Mouse (Mus musculus): ENCODE measurements at regions not wholly inside any gene's neighbourhood (a gene's known extent, or its start where the extent isn't known, plus 50 kb on each side); places are given as distances from the start of the nearest gene placed in this dataset.

DNA sequence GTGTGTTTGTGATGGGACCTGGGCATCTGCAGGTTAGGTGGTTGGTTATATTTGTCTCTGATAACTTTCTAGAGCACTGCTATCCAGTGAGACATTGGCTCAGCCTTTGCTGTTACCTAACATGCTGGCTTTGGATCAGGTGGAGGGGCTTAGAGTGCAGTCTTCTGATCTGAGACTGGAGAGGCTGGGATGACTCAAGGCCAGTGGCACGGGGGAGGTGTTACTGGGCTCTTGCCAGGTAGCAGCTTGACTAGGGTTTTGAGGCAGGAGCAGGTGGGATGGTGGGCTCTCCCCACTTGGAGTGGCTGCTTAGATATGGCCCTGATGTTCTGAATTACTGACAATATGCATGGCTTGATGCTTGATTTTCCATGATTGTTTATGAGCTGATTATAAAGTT lies 236.0 kb downstream of the Zfp704 start:
- Histone ChIP-seq H3K27me3 (no peaks in the 10 kb centered on the region), H3K4me1 (replicated peaks) (no peaks in the 10 kb centered on the region), H3K9me3 (replicated peaks) (no peaks in the 10 kb centered on the region), H3K9ac (no peak overlapping the region), H3K27ac (replicated peaks) (no peak overlapping the region), H3K4me2 (no peak overlapping the region), H3K4me3 (replicated peaks) (no peak overlapping the region), H3K36me3 (replicated peaks) (no peaks in the 10 kb centered on the region)
- ATAC-seq (ENCODE audit: insufficient read depth): no peak
- 60% methylated on average over 1 of the region's 1 CpGs for WGBS (ENCODE audit: insufficient replicate concordance)

DNA sequence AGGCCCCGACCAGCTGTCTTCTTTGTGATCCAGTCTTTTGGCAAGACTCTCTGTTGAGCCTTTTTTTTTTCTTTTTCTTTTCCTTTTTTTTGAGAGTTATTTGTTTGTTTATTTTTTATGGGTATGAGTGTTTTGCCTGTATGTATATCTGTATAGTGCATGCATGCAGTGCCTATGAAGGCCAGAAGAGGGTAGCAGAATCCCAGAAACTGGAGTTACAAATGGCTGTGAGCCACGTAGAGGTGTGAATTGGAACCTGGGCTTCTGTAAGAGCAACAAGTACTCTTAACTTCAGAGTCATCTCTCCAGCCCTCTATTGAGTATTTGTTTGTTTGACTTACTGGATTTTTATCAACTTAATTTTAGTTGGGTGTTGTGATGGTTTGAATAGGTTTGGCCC lies 239.8 kb downstream of the Zfp704 start:
- Histone ChIP-seq H3K4me1 (replicated peaks) (no peaks in the 10 kb centered on the region), H3K9me3 (replicated peaks) (no peaks in the 10 kb centered on the region), H3K36me3 (replicated peaks) (no peaks in the 10 kb centered on the region), H3K27ac (replicated peaks) (no peak overlapping the region), H3K4me3 (replicated peaks) (no peak overlapping the region), H3K4me2 (no peak overlapping the region), H3K9ac (no peak overlapping the region), H3K27me3 (no peaks in the 10 kb centered on the region)
- WGBS (ENCODE audit: insufficient replicate concordance): 54% methylated on average over 2 of the region's 2 CpGs
- no peak for ATAC-seq (ENCODE audit: insufficient read depth)

DNA sequence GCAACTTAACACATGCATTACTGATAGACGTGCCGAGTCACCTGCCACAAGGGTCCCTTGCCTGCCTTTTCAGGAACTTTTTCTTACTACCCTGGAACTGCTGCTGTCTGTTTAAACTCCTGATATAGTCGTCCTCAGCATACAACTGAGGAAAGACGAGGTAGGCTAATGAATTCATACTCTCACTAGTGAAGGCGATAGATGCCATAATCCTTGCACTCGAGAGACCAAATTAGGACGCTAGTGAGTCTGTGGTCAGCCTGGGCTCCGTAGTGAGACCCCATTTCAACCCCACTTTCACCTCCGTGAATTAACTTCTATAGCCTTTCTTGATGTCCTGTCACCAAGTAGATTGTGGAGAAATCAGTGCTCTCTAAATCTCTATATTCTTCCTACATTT lies 244.1 kb downstream of the Zfp704 start:
- no peaks in the 10 kb centered on the region for H3K4me1 ChIP-seq (replicated peaks)
- no peaks in the 10 kb centered on the region for H3K27me3 ChIP-seq
- ATAC-seq (ENCODE audit: insufficient read depth): no peak
- no peaks in the 10 kb centered on the region for H3K36me3 ChIP-seq (replicated peaks)
- WGBS (ENCODE audit: insufficient replicate concordance): 67% methylated on average over 9 of the region's 9 CpGs
- H3K4me2 ChIP-seq: no peak overlapping the region
- no peak overlapping the region for H3K4me3 ChIP-seq (replicated peaks)
- no peaks in the 10 kb centered on the region for H3K9me3 ChIP-seq (replicated peaks)
- H3K27ac ChIP-seq (replicated peaks): no peak overlapping the region
- no peak overlapping the region for H3K9ac ChIP-seq

DNA sequence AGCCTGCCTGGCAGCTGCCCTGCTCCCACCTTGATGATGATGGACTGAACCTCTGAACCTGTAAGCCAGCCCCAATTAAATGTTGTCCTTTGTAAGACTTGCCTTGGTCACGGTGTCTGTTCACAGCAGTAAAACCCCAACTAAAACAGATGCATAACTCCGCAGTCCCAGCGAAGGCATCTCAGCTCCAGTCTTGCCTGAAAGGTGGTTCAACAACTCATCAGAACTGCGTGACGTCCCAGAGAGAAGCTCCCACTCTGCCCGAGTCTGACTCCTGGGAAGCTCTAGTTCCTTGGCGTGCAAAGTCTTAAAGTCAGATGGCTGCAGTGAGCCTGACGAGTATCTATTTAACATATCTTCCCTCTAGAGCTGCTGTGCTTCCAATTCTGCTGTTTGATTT lies 250.7 kb downstream of the Zfp704 start:
- Histone ChIP-seq H3K4me3 (replicated peaks) (no peak overlapping the region), H3K27ac (replicated peaks) (no peak overlapping the region), H3K9me3 (replicated peaks) (no peaks in the 10 kb centered on the region), H3K9ac (no peak overlapping the region), H3K4me1 (replicated peaks) (no peaks in the 10 kb centered on the region), H3K36me3 (replicated peaks) (no peaks in the 10 kb centered on the region), H3K27me3 (no peaks in the 10 kb centered on the region), H3K4me2 (no peak overlapping the region)
- no peak for ATAC-seq (ENCODE audit: insufficient read depth)
- 74% methylated on average over 8 of the region's 8 CpGs for WGBS (ENCODE audit: insufficient replicate concordance)

DNA sequence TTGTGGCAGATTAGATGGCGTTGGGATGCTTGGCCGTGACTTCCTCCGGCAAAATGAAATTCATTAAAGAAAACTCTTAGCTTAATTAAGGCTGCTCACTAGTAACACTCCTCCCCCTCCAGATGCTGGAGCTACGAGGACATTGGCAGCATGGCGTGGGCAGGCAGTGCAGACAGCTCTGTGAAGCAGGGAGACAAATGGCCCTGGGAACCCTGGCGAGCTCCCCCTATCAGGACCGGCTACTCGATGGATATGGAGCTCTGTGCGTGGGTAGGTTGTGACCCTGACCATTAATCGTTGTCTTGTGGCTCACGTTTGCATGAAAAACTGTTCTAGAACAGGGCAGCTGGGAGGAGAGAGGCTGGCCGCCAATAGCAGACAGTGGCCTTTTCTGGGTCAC lies 251.8 kb downstream of the Zfp704 start:
- Histone ChIP-seq H3K9me3 (replicated peaks) (no peaks in the 10 kb centered on the region), H3K9ac (no peak overlapping the region), H3K27ac (replicated peaks) (no peak overlapping the region), H3K4me1 (replicated peaks) (no peaks in the 10 kb centered on the region), H3K27me3 (no peaks in the 10 kb centered on the region), H3K4me3 (replicated peaks) (no peak overlapping the region), H3K4me2 (no peak overlapping the region), H3K36me3 (replicated peaks) (no peaks in the 10 kb centered on the region)
- WGBS (ENCODE audit: insufficient replicate concordance): 55% methylated on average over 12 of the region's 12 CpGs
- ATAC-seq (ENCODE audit: insufficient read depth): no peak

DNA sequence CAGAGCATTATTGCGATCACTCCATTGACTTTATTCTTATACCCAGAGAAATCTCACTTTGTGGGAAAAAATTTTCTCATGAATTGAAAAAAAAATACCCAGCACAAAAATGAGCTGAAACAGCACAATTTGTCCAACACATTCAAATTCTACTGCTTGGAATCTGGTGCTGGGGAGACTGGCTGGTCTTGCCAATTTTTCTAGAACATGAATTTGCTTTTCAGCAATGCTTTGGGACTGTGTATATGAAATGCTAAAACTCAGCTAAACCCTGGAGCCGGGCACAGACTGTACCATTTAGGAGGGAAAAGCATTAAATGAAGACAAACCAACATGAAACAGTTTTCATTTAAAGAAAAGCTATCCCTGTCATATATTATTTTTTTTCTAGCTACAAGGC lies 252.2 kb downstream of the Zfp704 start:
- H3K27me3 ChIP-seq: no peaks in the 10 kb centered on the region
- H3K4me3 ChIP-seq (replicated peaks): no peak overlapping the region
- no peaks in the 10 kb centered on the region for H3K36me3 ChIP-seq (replicated peaks)
- no peak overlapping the region for H3K27ac ChIP-seq (replicated peaks)
- WGBS (ENCODE audit: insufficient replicate concordance): 62% methylated on average over 2 of the region's 2 CpGs
- H3K9ac ChIP-seq: no peak overlapping the region
- no peaks in the 10 kb centered on the region for H3K9me3 ChIP-seq (replicated peaks)
- no peak overlapping the region for H3K4me2 ChIP-seq
- ATAC-seq (ENCODE audit: insufficient read depth): no peak
- H3K4me1 ChIP-seq (replicated peaks): no peaks in the 10 kb centered on the region

DNA sequence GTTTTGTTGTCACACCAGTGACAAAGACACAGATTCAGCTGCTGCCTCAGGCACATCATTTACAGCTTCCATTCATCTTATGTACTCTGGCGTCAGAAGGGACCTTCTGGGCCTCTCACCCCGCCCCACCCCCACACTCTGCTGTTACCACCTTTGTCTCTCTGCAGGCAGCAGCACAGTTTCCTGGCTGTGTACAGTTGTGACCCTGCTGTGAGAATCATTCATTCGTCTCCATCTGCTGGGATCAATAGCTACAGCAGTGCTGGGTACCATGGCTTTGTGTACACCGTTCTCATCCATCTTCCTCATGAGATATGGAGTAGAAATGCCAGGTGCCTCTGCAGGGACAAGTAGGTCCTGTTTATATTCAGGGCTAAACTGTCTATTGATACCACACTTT lies 254.0 kb downstream of the Zfp704 start:
- Histone ChIP-seq H3K4me2 (no peak overlapping the region), H3K4me3 (replicated peaks) (no peak overlapping the region), H3K27ac (replicated peaks) (no peak overlapping the region), H3K9me3 (replicated peaks) (no peaks in the 10 kb centered on the region), H3K4me1 (replicated peaks) (no peaks in the 10 kb centered on the region), H3K36me3 (replicated peaks) (no peaks in the 10 kb centered on the region), H3K9ac (no peak overlapping the region), H3K27me3 (no peaks in the 10 kb centered on the region)
- WGBS (ENCODE audit: insufficient replicate concordance): 56% methylated on average over 4 of the region's 4 CpGs
- ATAC-seq (ENCODE audit: insufficient read depth): no peak

DNA sequence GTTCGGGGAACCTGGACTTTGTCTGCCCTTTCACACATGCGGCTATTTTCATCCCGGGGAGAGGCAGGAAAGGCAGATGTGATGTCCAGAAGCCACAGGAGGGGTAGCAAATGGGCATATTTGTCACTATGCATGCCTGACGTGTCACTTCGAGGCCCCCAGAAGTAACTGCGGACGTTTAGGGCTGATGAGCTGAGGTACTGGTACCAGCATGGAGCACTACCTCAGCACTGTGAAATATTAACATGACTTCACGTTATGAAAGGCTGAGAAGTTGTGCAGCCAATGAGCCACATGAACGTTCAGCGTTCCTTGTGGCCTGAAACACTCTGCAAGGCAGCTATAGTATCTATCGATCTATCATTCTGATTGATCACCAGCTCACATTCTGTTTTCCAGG lies 255.1 kb downstream of the Zfp704 start:
- no peak overlapping the region for H3K4me3 ChIP-seq (replicated peaks)

DNA sequence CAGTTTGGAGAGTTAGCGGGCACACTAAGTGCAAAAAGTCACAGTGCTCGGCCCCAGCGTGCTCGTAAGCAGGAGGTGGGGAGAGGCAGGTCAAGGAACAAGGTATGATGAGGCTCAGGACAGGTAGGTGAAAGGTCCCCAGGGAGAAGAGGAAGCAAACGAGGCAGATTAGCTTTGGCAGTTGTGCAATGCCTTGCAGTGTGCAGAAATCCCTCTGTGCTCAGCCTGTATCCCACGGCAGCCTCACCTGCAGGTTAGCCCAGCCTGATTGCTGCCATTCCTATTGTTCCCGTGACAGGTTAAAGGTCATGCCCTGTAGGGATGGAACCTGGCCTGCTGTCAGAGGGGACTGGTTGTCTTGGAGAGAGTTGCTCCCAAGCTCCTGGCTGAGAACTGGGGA lies 257.6 kb downstream of the Zfp704 start:
- ATAC-seq (ENCODE audit: insufficient read depth): no peak
- Histone ChIP-seq H3K4me1 (replicated peaks) (0 out of 2 replicates have a peak, but pooled peaks cover 6% of the 10 kb centered on the region), H3K4me2 (no peak overlapping the region), H3K27me3 (peaks cover 23% of the 10 kb centered on the region), H3K36me3 (replicated peaks) (no peaks in the 10 kb centered on the region), H3K9ac (no peak overlapping the region), H3K9me3 (replicated peaks) (no peaks in the 10 kb centered on the region), H3K27ac (replicated peaks) (no peak overlapping the region), H3K4me3 (replicated peaks) (no peak overlapping the region)
- WGBS (ENCODE audit: insufficient replicate concordance): 49% methylated on average over 7 of the region's 7 CpGs

More for the DNA sequence above, 255.1 kb downstream of the Zfp704 start:
- Histone ChIP-seq H3K4me1 (replicated peaks) (no peaks in the 10 kb centered on the region), H3K36me3 (replicated peaks) (no peaks in the 10 kb centered on the region), H3K27ac (replicated peaks) (no peak overlapping the region), H3K9ac (no peak overlapping the region), H3K4me2 (no peak overlapping the region), H3K9me3 (replicated peaks) (no peaks in the 10 kb centered on the region), H3K27me3 (no peaks in the 10 kb centered on the region)
- ATAC-seq (ENCODE audit: insufficient read depth): no peak
- WGBS (ENCODE audit: insufficient replicate concordance): 54% methylated on average over 11 of the region's 11 CpGs

DNA sequence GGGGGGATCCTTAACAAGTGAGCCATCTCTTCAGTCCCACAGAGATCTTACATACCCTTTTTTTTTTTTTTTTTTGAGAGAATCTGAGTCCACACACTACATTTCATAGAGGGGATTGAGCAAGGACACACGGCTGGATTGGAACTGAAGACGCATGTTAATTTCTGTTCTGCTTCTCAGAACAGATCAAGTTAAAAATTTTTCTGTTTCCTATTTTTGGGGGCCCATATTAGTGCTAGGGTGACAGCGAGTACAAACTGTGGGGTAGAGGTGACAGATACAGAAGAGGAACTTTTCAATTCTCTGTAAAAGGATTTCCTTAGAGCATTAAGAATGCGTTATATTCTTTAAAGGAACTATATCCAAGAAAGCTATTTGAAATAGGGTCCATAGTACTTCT lies 260.1 kb downstream of the Zfp704 start:
- Histone ChIP-seq H3K9ac (no peak overlapping the region), H3K9me3 (replicated peaks) (no peaks in the 10 kb centered on the region), H3K4me3 (replicated peaks) (no peak overlapping the region), H3K36me3 (replicated peaks) (no peaks in the 10 kb centered on the region), H3K27ac (replicated peaks) (no peak overlapping the region), H3K4me1 (replicated peaks) (0 out of 2 replicates have a peak, but pooled peaks cover 7% of the 10 kb centered on the region), H3K27me3 (peaks cover 44% of the 10 kb centered on the region), H3K4me2 (no peak overlapping the region)
- no peak for ATAC-seq (ENCODE audit: insufficient read depth)
- WGBS (ENCODE audit: insufficient replicate concordance): 54% methylated on average over 4 of the region's 4 CpGs

DNA sequence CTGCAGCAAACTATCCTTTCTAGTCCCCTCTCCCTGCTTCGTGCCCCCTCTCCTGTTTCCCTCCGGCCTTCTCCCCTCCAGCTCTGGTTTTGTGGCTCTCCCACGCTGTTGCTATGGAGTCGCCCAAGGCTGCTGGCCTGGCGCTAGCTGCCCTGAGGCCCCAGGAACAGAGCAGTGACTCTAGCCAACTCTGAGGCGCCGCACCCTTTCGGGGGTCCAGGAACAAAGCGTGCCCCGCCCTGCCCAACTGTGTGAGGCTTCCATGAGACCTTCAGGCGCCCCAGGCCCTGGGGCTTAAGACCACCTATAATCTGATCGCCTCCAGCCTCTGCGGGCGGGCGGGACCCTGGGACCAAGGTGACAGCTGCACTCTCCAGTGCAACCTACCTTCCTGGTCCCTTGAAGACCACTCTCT lies 262.4 kb downstream of the Zfp704 start:
- Histone ChIP-seq H3K9ac (no peak overlapping the region), H3K9me3 (replicated peaks) (no peaks in the 10 kb centered on the region), H3K27ac (replicated peaks) (no peak overlapping the region), H3K27me3 (peaks cover 47% of the 10 kb centered on the region), H3K4me2 (peak overlapping the region; percentile 65), H3K4me1 (replicated peaks) (0 out of 2 replicates have a peak, but pooled peaks cover 12% of the 10 kb centered on the region), H3K4me3 (replicated peaks) (peak overlapping the region; percentile 45), H3K36me3 (replicated peaks) (no peaks in the 10 kb centered on the region)
- 6% methylated on average over 15 of the region's 15 CpGs for WGBS (ENCODE audit: insufficient replicate concordance)
- ATAC-seq (ENCODE audit: insufficient read depth): no peak

DNA sequence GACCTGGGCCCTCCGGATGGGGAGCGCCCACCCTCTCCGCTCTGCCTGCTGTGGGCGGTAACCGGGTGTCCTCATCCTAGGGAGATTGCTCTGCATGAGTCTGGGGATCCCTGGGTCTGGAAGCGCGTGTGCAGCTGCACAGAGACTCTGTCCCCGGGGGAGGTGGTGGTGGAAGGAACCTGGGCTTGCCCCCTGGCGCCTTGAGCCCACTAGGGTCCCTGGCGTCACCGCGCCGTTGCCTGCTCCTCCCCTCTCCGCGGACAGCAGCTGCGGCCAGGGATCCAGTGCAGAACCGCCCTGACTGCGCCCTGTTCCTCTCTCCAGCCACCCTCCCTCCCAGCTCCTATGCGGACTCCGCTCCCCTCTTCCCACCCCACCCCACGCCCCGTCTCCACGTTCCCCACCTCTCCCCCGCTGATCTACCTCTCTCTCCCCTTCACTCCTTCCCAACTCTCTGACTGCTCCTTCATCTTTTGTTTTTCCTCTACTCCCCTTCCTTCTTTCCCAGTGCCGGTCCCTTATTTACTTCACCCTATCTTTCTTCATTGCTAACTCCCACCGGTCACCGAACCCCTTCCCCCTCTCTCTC lies 262.9 kb downstream of the Zfp704 start:
- H3K27me3 ChIP-seq: peaks cover 47% of the 10 kb centered on the region
- no peaks in the 10 kb centered on the region for H3K36me3 ChIP-seq (replicated peaks)
- H3K27ac ChIP-seq (replicated peaks): no peak overlapping the region
- ATAC-seq (ENCODE audit: insufficient read depth): no peak
- 0 out of 2 replicates have a peak, but pooled peaks cover 12% of the 10 kb centered on the region for H3K4me1 ChIP-seq (replicated peaks)
- H3K4me3 ChIP-seq (replicated peaks): peak overlapping the region; percentile 45
- H3K9me3 ChIP-seq (replicated peaks): no peaks in the 10 kb centered on the region
- WGBS (ENCODE audit: insufficient replicate concordance): under 1% methylated on average over 27 of the region's 27 CpGs
- H3K9ac ChIP-seq: no peak overlapping the region
- peak overlapping the region; percentile 65 for H3K4me2 ChIP-seq
